Mouse (Mus musculus): Measurements from ENCODE around the gene Arhgap17. TPM values are rescaled to one million over a fixed set of nuclear protein-coding genes. Genes with fewer than 3 reads are reported as not detected.

Gene Arhgap17
- polyA plus RNA-seq, 1 experiment from 2014 or later = 17.6 TPM

DNA sequence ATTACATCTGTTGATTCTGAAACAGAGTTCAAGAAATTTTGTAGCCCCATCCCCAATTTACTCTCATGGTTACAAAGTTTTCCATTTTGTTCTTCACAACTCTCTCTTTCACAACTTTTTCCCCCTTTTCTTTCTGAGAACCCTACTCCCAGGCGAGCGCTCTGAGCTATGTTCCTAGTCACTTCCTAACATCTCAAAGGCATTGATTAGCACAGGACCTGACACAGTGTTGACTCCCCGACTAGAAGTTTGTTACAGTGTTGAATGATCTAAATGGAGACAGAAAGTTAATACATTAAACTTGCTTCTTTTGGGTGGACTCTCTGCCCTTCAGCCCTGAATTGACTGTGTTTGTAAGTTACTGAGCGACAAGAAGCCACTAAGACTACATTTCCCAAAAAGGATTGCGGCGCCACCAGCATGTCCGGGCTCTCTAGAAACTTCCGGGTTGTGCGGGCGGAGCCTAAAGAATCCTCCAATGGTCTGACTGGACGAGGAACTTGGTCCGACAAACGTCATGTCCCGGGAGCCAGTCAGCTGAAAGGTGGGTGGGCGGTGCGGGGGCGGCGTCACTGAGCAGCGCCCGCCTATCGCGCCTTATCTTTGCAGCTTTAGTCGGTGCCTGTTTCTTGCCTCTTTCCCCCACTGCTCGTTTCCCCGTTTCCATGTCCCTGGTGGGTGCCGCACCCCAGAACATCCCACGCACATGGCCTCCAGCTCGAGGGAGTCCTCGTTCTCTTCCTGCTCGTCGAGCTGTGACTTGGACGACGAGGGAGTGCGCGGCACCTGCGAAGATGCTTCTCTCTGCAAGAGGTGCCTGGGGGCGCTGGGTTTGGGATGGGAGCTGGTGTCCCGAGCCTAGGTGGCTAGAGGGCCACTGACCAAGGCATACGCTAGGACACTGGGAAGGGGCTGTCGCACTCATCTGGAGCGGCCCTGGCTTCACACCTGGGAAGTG is 8.0 kb upstream of the Arhgap17 start:
- no peak overlapping the region for H3K27ac ChIP-seq
- no peaks in the 10 kb centered on the region for H3K36me3 ChIP-seq (ENCODE audit: insufficient read depth, low read length)
- peak; percentile 99 for ATAC-seq (replicated peaks; ENCODE audit: low FRiP score, low read depth)
- peak overlapping the region; percentile 70 for H3K9ac ChIP-seq (ENCODE audit: low read depth, low read length)
- DNase-seq (ENCODE audit: low spot score) = peak; percentile 99
- H3K9me3 ChIP-seq (replicated peaks; ENCODE audit: low read length) = no peaks in the 10 kb centered on the region
- peaks cover 12% of the 10 kb centered on the region for H3K4me1 ChIP-seq (replicated peaks; ENCODE audit: insufficient read depth, low read length)
- H3K4me2 ChIP-seq (ENCODE audit: low read length) = peak overlapping the region; percentile 84
- 4% methylated on average over 41 of the region's 41 CpGs for WGBS
- TF ChIP-seq CTCF (IDR thresholded peaks at IDR 0.05; ENCODE audit: low read depth) = peak; percentile 17; the same call in 1 of the 2 replicates
- H3K27me3 ChIP-seq (ENCODE audit: insufficient read depth, low read length) = no peaks in the 10 kb centered on the region
- H3K4me3 ChIP-seq (replicated peaks; ENCODE audit: low read depth, low read length) = peak overlapping the region; percentile 66

GRCm38 (mm10) chr7:123371501-123371900 is 1.8 kb upstream of the Arhgap17 start:
- TF ChIP-seq CTCF (IDR thresholded peaks at IDR 0.05; ENCODE audit: low read depth) = peak; percentile 63
- no peaks in the 10 kb centered on the region for H3K27me3 ChIP-seq (ENCODE audit: insufficient read depth, low read length)
- no peaks in the 10 kb centered on the region for H3K9me3 ChIP-seq (replicated peaks; ENCODE audit: low read length)
- H3K4me2 ChIP-seq (ENCODE audit: low read length) = no peak overlapping the region
- ATAC-seq (replicated peaks; ENCODE audit: low FRiP score, low read depth) = no peak
- peaks cover 20% of the 10 kb centered on the region for H3K4me1 ChIP-seq (replicated peaks; ENCODE audit: insufficient read depth, low read length)
- H3K9ac ChIP-seq (ENCODE audit: low read depth, low read length) = no peak overlapping the region
- H3K4me3 ChIP-seq (replicated peaks; ENCODE audit: low read depth, low read length) = no peak overlapping the region
- no peak overlapping the region for H3K27ac ChIP-seq
- 37% methylated on average over 3 of the region's 3 CpGs for WGBS
- peak; percentile 60 for DNase-seq (ENCODE audit: low spot score)
- no peaks in the 10 kb centered on the region for H3K36me3 ChIP-seq (ENCODE audit: insufficient read depth, low read length)

DNA sequence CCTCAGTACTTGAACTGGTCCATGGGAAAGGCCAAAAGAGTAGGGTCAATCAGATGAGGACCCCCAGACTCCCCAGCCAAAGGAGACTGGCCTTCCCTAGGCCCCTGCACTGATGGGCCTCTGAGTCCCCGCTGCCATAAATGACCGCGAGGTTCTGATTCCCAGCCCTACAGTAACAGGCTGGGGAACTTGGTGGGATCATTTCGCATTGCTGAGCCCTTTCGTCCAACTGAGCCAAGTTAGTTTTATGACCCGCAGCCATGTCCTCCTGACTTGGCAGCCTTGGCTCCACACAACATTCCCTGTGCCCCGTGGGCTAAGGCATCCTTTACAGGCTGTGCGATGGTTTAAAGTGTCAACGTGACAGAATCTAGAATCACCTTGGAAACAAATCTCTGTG is 985 bp upstream of the Arhgap17 start:
- DNase-seq (ENCODE audit: low spot score) (peak; percentile 5), ATAC-seq (replicated peaks; ENCODE audit: low FRiP score, low read depth) (no peak)
- Histone ChIP-seq H3K4me1 (replicated peaks; ENCODE audit: insufficient read depth, low read length) (peaks cover 20% of the 10 kb centered on the region), H3K4me3 (replicated peaks; ENCODE audit: low read depth, low read length) (peak overlapping the region; percentile 87), H3K27me3 (ENCODE audit: insufficient read depth, low read length) (no peaks in the 10 kb centered on the region), H3K9me3 (replicated peaks; ENCODE audit: low read length) (no peaks in the 10 kb centered on the region), H3K9ac (ENCODE audit: low read depth, low read length) (peak overlapping the region; percentile 86), H3K4me2 (ENCODE audit: low read length) (peak overlapping the region; percentile 89), H3K36me3 (ENCODE audit: insufficient read depth, low read length) (no peaks in the 10 kb centered on the region), H3K27ac (peak overlapping the region; percentile 86)
- no peak for TF ChIP-seq CTCF (IDR thresholded peaks at IDR 0.05; ENCODE audit: low read depth)
- 37% methylated on average over 9 of the region's 9 CpGs for WGBS

- no peaks in the 10 kb centered on the region for H3K27me3 ChIP-seq (ENCODE audit: insufficient read depth, low read length)
- peak overlapping the region; percentile 89 for H3K4me2 ChIP-seq (ENCODE audit: low read length)
- no peaks in the 10 kb centered on the region for H3K9me3 ChIP-seq (replicated peaks; ENCODE audit: low read length)
- ATAC-seq (replicated peaks; ENCODE audit: low FRiP score, low read depth) (peak; percentile 59), DNase-seq (ENCODE audit: low spot score) (peak; percentile 69)
- TF ChIP-seq CTCF (IDR thresholded peaks at IDR 0.05; ENCODE audit: low read depth) = no peak
- no peaks in the 10 kb centered on the region for H3K36me3 ChIP-seq (ENCODE audit: insufficient read depth, low read length)
- peaks cover 20% of the 10 kb centered on the region for H3K4me1 ChIP-seq (replicated peaks; ENCODE audit: insufficient read depth, low read length)
- peak overlapping the region; percentile 86 for H3K9ac ChIP-seq (ENCODE audit: low read depth, low read length)
- peak overlapping the region; percentile 87 for H3K4me3 ChIP-seq (replicated peaks; ENCODE audit: low read depth, low read length)
- under 1% methylated on average over 40 of the region's 51 CpGs for WGBS
- H3K27ac ChIP-seq = peak overlapping the region; percentile 86
Observed at GRCm38 (mm10) chr7:123368778-123369746, 653 bp downstream of the Arhgap17 start.

- 71% methylated on average over 2 of the region's 2 CpGs for WGBS
- Histone ChIP-seq H3K27ac (no peak overlapping the region), H3K4me2 (ENCODE audit: low read length) (peak overlapping the region; percentile 89), H3K27me3 (ENCODE audit: insufficient read depth, low read length) (no peaks in the 10 kb centered on the region), H3K36me3 (ENCODE audit: insufficient read depth, low read length) (no peaks in the 10 kb centered on the region), H3K4me1 (replicated peaks; ENCODE audit: insufficient read depth, low read length) (peaks cover 20% of the 10 kb centered on the region), H3K4me3 (replicated peaks; ENCODE audit: low read depth, low read length) (peak overlapping the region; percentile 87; the same call in 1 of the 2 replicates), H3K9ac (ENCODE audit: low read depth, low read length) (no peak overlapping the region; the same call in 1 of the 2 replicates), H3K9me3 (replicated peaks; ENCODE audit: low read length) (no peaks in the 10 kb centered on the region)
- ATAC-seq (replicated peaks; ENCODE audit: low FRiP score, low read depth) (no peak), DNase-seq (ENCODE audit: low spot score) (no peak)
- TF ChIP-seq CTCF (IDR thresholded peaks at IDR 0.05; ENCODE audit: low read depth) = no peak
Observed at GRCm38 (mm10) chr7:123368187-123368586, 1.5 kb downstream of the Arhgap17 start.

All from kidney, postnatal 0 days (tissue).